Mouse (Mus musculus) megakaryocyte, embryonic 14.5 days (primary cell): ENCODE measurements at regions not wholly inside any gene's neighbourhood (a gene's known extent, or its start where the extent isn't known, plus 50 kb on each side); places are given as distances from the start of the nearest gene placed in this dataset.

Experiments used
- H3K27me3 ChIP-seq: replicated peaks from 2 replicates; pipeline ENCODE3; 2012; ENCODE audit warnings: inconsistent platforms
- H3K36me3 ChIP-seq: replicated peaks from 2 replicates; pipeline ENCODE3; 2012; ENCODE audit warnings: low read length, inconsistent platforms, mixed read lengths
- H3K4me1 ChIP-seq: 2 replicates; pipeline ENCODE4 v1.6.1; 2012; ENCODE audit warnings: inconsistent platforms
- H3K4me3 ChIP-seq: replicated peaks from 2 replicates; pipeline ENCODE3; 2012; ENCODE audit warnings: moderate library complexity, mild to moderate bottlenecking, inconsistent platforms
- H3K9me3 ChIP-seq: 2 replicates; pipeline ENCODE4 v1.6.1; 2012; ENCODE audit warnings: inconsistent platforms
- FLI1 ChIP-seq: IDR thresholded peaks from 2 replicates; pipeline ENCODE4 v1.6.1; 2012; ENCODE audit warnings: low read length, inconsistent platforms, mixed read lengths
- GATA1 ChIP-seq: IDR thresholded peaks from 3 replicates; pipeline ENCODE4 v1.6.1; 2012; ENCODE audit warnings: mixed read lengths, low read length, inconsistent platforms, borderline replicate concordance

GRCm38 (mm10) chr13:97462884-97463235, 222.0 kb downstream of the Enc1 start:
- Histone ChIP-seq H3K4me1 (peaks cover 33% of the 10 kb centered on the region), H3K27me3 (peaks cover 16% of the 10 kb centered on the region), H3K36me3 (no peaks in the 10 kb centered on the region), H3K4me3 (no peak overlapping the region), H3K9me3 (peaks cover 7% of the 10 kb centered on the region)
- no peak for TF ChIP-seq FLI1
- TF ChIP-seq GATA1, result no peak

GRCm38 (mm10) chr13:97462110-97462883, 221.4 kb downstream of the Enc1 start:
- H3K27me3 ChIP-seq, result peaks cover 15% of the 10 kb centered on the region

GRCm38 (mm10) chr13:97461207-97461606, 220.3 kb downstream of the Enc1 start:
- Histone ChIP-seq H3K36me3 (no peaks in the 10 kb centered on the region), H3K4me1 (peaks cover 33% of the 10 kb centered on the region), H3K9me3 (no peaks in the 10 kb centered on the region), H3K27me3 (peaks cover 15% of the 10 kb centered on the region), H3K4me3 (peak overlapping the region; percentile 34)
- no peak for TF ChIP-seq GATA1
- TF ChIP-seq FLI1, result no peak

More at GRCm38 (mm10) chr13:97462110-97462883, 221.4 kb downstream of the Enc1 start:
- H3K9me3 ChIP-seq, result peaks cover 4% of the 10 kb centered on the region
- peaks cover 33% of the 10 kb centered on the region for H3K4me1 ChIP-seq
- H3K36me3 ChIP-seq, result no peaks in the 10 kb centered on the region
- H3K4me3 ChIP-seq, result peak overlapping the region; percentile 77
- TF ChIP-seq FLI1, result no peak
- no peak for TF ChIP-seq GATA1

- H3K4me3 ChIP-seq, result no peak overlapping the region
- H3K9me3 ChIP-seq, result 0 out of 2 replicates have a peak, but pooled peaks cover 6% of the 10 kb centered on the region
- H3K4me1 ChIP-seq, result peaks cover 33% of the 10 kb centered on the region
- peaks cover 25% of the 10 kb centered on the region for H3K27me3 ChIP-seq
- H3K36me3 ChIP-seq, result no peaks in the 10 kb centered on the region
- TF ChIP-seq FLI1 (no peak), GATA1 (no peak)
Measured at GRCm38 (mm10) chr13:97459106-97459505, 218.2 kb downstream of the Enc1 start.

- Histone ChIP-seq H3K27me3 (peaks cover 42% of the 10 kb centered on the region), H3K4me1 (peaks cover 10% of the 10 kb centered on the region), H3K4me3 (no peak overlapping the region), H3K36me3 (no peaks in the 10 kb centered on the region), H3K9me3 (0 out of 2 replicates have a peak, but pooled peaks cover 6% of the 10 kb centered on the region)
- no peak for TF ChIP-seq GATA1
- no peak for TF ChIP-seq FLI1
Measured at GRCm38 (mm10) chr13:97455961-97456360, 215.1 kb downstream of the Enc1 start.

GRCm38 (mm10) chr13:97454715-97455114, 213.8 kb downstream of the Enc1 start:
- Histone ChIP-seq H3K27me3 (peaks cover 43% of the 10 kb centered on the region), H3K36me3 (no peaks in the 10 kb centered on the region), H3K4me1 (0 out of 2 replicates have a peak, but pooled peaks cover 4% of the 10 kb centered on the region), H3K9me3 (0 out of 2 replicates have a peak, but pooled peaks cover 6% of the 10 kb centered on the region), H3K4me3 (no peak overlapping the region)
- no peak for TF ChIP-seq FLI1
- no peak for TF ChIP-seq GATA1

- 0 out of 2 replicates have a peak, but pooled peaks cover 4% of the 10 kb centered on the region for H3K4me1 ChIP-seq
- H3K9me3 ChIP-seq, result 0 out of 2 replicates have a peak, but pooled peaks cover 6% of the 10 kb centered on the region
- H3K4me3 ChIP-seq, result no peak overlapping the region
- TF ChIP-seq FLI1, result no peak
- no peak for TF ChIP-seq GATA1
- peaks cover 45% of the 10 kb centered on the region for H3K27me3 ChIP-seq
- no peaks in the 10 kb centered on the region for H3K36me3 ChIP-seq
Measured at GRCm38 (mm10) chr13:97453469-97453868, 212.6 kb downstream of the Enc1 start.

GRCm38 (mm10) chr13:97453090-97453430, 212.2 kb downstream of the Enc1 start:
- H3K4me1 ChIP-seq, result 0 out of 2 replicates have a peak, but pooled peaks cover 4% of the 10 kb centered on the region
- peaks cover 45% of the 10 kb centered on the region for H3K27me3 ChIP-seq
- H3K36me3 ChIP-seq, result no peaks in the 10 kb centered on the region
- no peak overlapping the region for H3K4me3 ChIP-seq
- TF ChIP-seq GATA1 (no peak), FLI1 (no peak)
- H3K9me3 ChIP-seq, result 0 out of 2 replicates have a peak, but pooled peaks cover 6% of the 10 kb centered on the region

- 0 out of 2 replicates have a peak, but pooled peaks cover 4% of the 10 kb centered on the region for H3K4me1 ChIP-seq
- no peak overlapping the region for H3K4me3 ChIP-seq
- no peak for TF ChIP-seq GATA1
- TF ChIP-seq FLI1, result no peak
- H3K9me3 ChIP-seq, result 0 out of 2 replicates have a peak, but pooled peaks cover 6% of the 10 kb centered on the region
- H3K27me3 ChIP-seq, result peaks cover 45% of the 10 kb centered on the region
- H3K36me3 ChIP-seq, result no peaks in the 10 kb centered on the region
Measured at GRCm38 (mm10) chr13:97452386-97453089, 211.6 kb downstream of the Enc1 start.

GRCm38 (mm10) chr13:97451276-97451675, 210.4 kb downstream of the Enc1 start:
- H3K4me3 ChIP-seq, result no peak overlapping the region
- H3K4me1 ChIP-seq, result 0 out of 2 replicates have a peak, but pooled peaks cover 4% of the 10 kb centered on the region
- H3K27me3 ChIP-seq, result peaks cover 45% of the 10 kb centered on the region
- H3K9me3 ChIP-seq, result 0 out of 2 replicates have a peak, but pooled peaks cover 6% of the 10 kb centered on the region
- no peaks in the 10 kb centered on the region for H3K36me3 ChIP-seq
- no peak for TF ChIP-seq FLI1
- no peak for TF ChIP-seq GATA1
